Mouse (Mus musculus): ENCODE measurements around the gene P2rx3. TPM values are rescaled to one million over a fixed set of nuclear protein-coding genes. Genes with fewer than 3 reads are reported as not detected.

Gene P2rx3
- total RNA-seq (2012; rRNA removed) (2.4 and 7.1 TPM in 2 replicates), total RNA-seq (2014; rRNA removed) (1.7 and 2.2 TPM in 2 replicates), polyA plus RNA-seq (2012; ENCODE audit: insufficient read length, low read depth) (3.7 and 4.7 TPM in 2 replicates)

DNA sequence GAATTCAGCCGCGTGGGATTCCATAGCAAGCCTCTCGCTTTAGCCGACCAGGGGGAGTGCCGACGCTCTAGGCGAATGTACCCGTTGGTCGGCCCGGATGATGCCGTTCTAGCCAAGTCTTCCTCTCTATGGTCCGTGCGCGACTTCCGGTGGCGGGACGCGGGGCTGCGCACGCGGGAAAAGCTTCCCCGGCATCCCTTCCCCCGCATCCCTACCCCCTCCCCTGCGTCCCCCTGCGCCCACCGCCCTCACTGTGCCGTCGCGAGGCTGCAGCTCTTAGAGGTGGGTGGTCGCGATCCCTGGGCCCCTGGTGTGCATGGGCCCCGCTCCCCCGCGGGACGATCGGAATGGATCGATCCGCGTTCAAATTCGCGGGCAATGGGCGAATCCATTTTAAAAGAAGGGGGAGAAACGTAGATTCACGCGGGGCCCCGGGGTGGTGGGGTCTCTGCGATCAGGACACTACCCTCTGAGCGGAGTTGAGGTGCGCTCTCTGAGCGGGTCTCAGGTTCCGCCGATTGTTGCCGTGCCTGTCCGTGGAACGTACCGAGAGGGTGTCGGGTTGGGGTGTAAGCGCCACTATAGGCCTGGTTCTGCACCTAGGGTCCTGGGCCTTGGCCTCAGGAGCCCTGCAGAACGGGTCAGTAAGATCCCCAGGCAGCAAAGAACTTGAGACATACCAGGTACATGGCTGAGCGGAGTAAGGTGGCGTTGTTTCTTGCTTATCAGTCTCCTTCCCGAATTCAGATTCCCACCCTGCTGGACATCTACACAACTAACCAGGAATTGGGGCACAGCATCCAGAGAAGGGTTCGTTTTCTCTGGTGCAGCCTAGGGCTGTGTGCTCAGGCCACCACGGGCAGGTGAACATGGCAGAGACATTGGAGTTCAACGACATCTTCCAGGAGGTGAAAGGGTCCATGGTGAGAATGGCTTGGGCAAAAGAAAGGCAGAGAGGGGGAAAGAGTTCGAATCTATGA, at the start of gene P2rx3, which contains the start of gene Ssrp1:
Gene P2rx3, minus strand, starts transcription at position 416 of the 980 bp plus-strand sequence.
Gene Ssrp1, plus strand, starts transcription at position 188 of the 980 bp plus-strand sequence.
- no peaks in the 10 kb centered on the region for H3K9me3 ChIP-seq (replicated peaks; ENCODE audit: low read length)
- H3K27ac ChIP-seq (ENCODE audit: insufficient read depth, low read depth) = peak within 1 kb of the TSS; percentile 24
- peaks cover 29 to 37% of the 10 kb centered on the region in 2 experiments for H3K36me3 ChIP-seq (replicated peaks in 1 of 2; ENCODE audit: control insufficient read depth in 1 of 2, insufficient read depth in 1 of 2, low read length in 1 of 2)
- H3K4me1 ChIP-seq (ENCODE audit: control insufficient read depth in 1 of 2, insufficient read depth in 2 of 2) = peaks cover 12 to 63% of the 10 kb centered on the region in 2 experiments
- peak within 1 kb of the TSS; percentile 77 to 93 (median 89) for H3K4me3 ChIP-seq (replicated peaks in 1 of 3; ENCODE audit: low read depth in 2 of 3, low read length in 2 of 3, poor library complexity in 1 of 3)
- peak within 1 kb of the TSS; percentile 81 for H3K9ac ChIP-seq (ENCODE audit: insufficient read depth, low read depth)
- DNase-seq (ENCODE audit: extremely low read depth) = peak; percentile 92
- H3K4me2 ChIP-seq (ENCODE audit: insufficient read depth, low read depth, poor library complexity, severe bottlenecking) = peak within 1 kb of the TSS; percentile 90
- peaks cover 32% of the 10 kb centered on the region for H3K79me2 ChIP-seq (replicated peaks; ENCODE audit: control insufficient read depth, extremely low read depth, insufficient read depth, poor library complexity, severe bottlenecking)
- in situ Hi-C loops (cut with MboI; ENCODE audit: low pct_ligation_motif_present, low pct_unique_long_range_greater_than_20kb, low sequenced_read_pairs) (no loop called here), dilution Hi-C loops (cut with MboI; ENCODE audit: extremely low pct_ligation_motif_present, extremely low pct_unique_long_range_greater_than_20kb, low sequenced_read_pairs) (no loop called here)
- H3K27me3 ChIP-seq (replicated peaks) = no peaks in the 10 kb centered on the region
- TF ChIP-seq ZMIZ1 (IDR thresholded peaks at IDR 0.05; ENCODE audit: low read depth, low read length) (peak; percentile 73; the same call in 1 of the 2 replicates), TCF12 (IDR thresholded peaks at IDR 0.05; ENCODE audit: low read depth, low read length) (peak; percentile 94), MAFK (IDR thresholded peaks at IDR 0.05; ENCODE audit: insufficient replicate concordance, low read length) (no peak), CHD2 (IDR thresholded peaks at IDR 0.05; ENCODE audit: low read length) (peak; percentile 71; the same call in 1 of the 2 replicates), BHLHE40 (IDR thresholded peaks at IDR 0.05; ENCODE audit: low read depth, low read length) (peak; percentile 40; the same call in 1 of the 2 replicates), PAX5 (IDR thresholded peaks at IDR 0.05; ENCODE audit: low read length) (no peak), MEF2A (IDR thresholded peaks at IDR 0.05; ENCODE audit: borderline replicate concordance, low read depth, low read length) (peak; percentile 66; the same call in 1 of the 2 replicates), IRF4 (IDR thresholded peaks at IDR 0.05; ENCODE audit: low read depth, low read length) (peak; percentile 70), MXI1 (IDR thresholded peaks at IDR 0.05; ENCODE audit: low read depth, low read length) (peak; percentile 80), NRF1 (IDR thresholded peaks at IDR 0.05; ENCODE audit: low read depth, low read length) (peak; percentile 75), USF1 (IDR thresholded peaks at IDR 0.05; ENCODE audit: low read depth, low read length) (no peak), ZC3H11A (IDR thresholded peaks at IDR 0.05; ENCODE audit: low read depth, low read length) (no peak), CTCF (conservative IDR thresholded peaks at IDR 0.05 in 1 of 2, IDR thresholded peaks at IDR 0.05 in 1 of 2; ENCODE audit: low read depth in 2 of 2, low read length in 2 of 2) (no peak), POLR2A (IDR thresholded peaks at IDR 0.05; ENCODE audit: low read depth, low read length) (peak; percentile 87), RCOR1 (conservative IDR thresholded peaks at IDR 0.05; ENCODE audit: low read depth, low read length) (no peak), SIN3A (IDR thresholded peaks at IDR 0.05; ENCODE audit: low read length) (peak; percentile 87), UBTF (IDR thresholded peaks at IDR 0.05; ENCODE audit: low read depth, low read length) (peak; percentile 76; the same call in 1 of the 2 replicates), KAT2A (IDR thresholded peaks at IDR 0.05; ENCODE audit: insufficient replicate concordance, low read length) (peak; percentile 93), CHD1 (IDR thresholded peaks at IDR 0.05; ENCODE audit: low read depth, low read length) (peak; percentile 74), TBP (conservative IDR thresholded peaks at IDR 0.05; ENCODE audit: low read depth, low read length) (peak; percentile 93), RAD21 (IDR thresholded peaks at IDR 0.05; ENCODE audit: low read depth, low read length) (no peak), POLR2AphosphoS2 (IDR thresholded peaks at IDR 0.05; ENCODE audit: low read depth, low read length) (peak; percentile 60; the same call in 1 of the 2 replicates), ELF1 (IDR thresholded peaks at IDR 0.05; ENCODE audit: low read depth, low read length) (peak; percentile 85), USF2 (conservative IDR thresholded peaks at IDR 0.05; ENCODE audit: low read depth, low read length) (no peak), ZNF384 (IDR thresholded peaks at IDR 0.05; ENCODE audit: low read depth, low read length) (no peak), MYC (IDR thresholded peaks at IDR 0.05; ENCODE audit: low read depth, low read length) (peak; percentile 93), E2F4 (IDR thresholded peaks at IDR 0.05; ENCODE audit: insufficient replicate concordance, low read depth, low read length) (peak; percentile 92; the same call in 1 of the 2 replicates), JUN (IDR thresholded peaks at IDR 0.05; ENCODE audit: insufficient read depth, low read depth, low read length) (no peak), HCFC1 (IDR thresholded peaks at IDR 0.05; ENCODE audit: low read depth, low read length) (peak; percentile 89), ETS1 (conservative IDR thresholded peaks at IDR 0.05; ENCODE audit: low read depth, low read length) (peak; percentile 38; the same call in 1 of the 2 replicates), MAZ (IDR thresholded peaks at IDR 0.05; ENCODE audit: low read depth, low read length) (no peak), MAX (IDR thresholded peaks at IDR 0.05; ENCODE audit: low read length) (peak; percentile 90), GABPA (IDR thresholded peaks at IDR 0.05; ENCODE audit: insufficient replicate concordance, low read depth, low read length) (peak; percentile 77; the same call in 1 of the 2 replicates), JUND (conservative IDR thresholded peaks at IDR 0.05; ENCODE audit: low read depth, low read length) (no peak), NELFE (IDR thresholded peaks at IDR 0.05; ENCODE audit: low read depth, low read length) (peak; percentile 93), SMC3 (IDR thresholded peaks at IDR 0.05; ENCODE audit: low read depth, low read length) (no peak), ZKSCAN1 (IDR thresholded peaks at IDR 0.05; ENCODE audit: borderline replicate concordance, low read depth, low read length) (no peak)
